Mouse (Mus musculus) stomach, embryonic 16.5 days (tissue): Measurements from ENCODE around the gene Nell1. TPM values are rescaled to one million over a fixed set of nuclear protein-coding genes. Genes with fewer than 3 reads are reported as not detected.
A peak's percentile ranks its signal among the peaks of the same experiment; 100 is the strongest.

Experiments used
- ATAC-seq: fragments of 200-750 bp; cut with Nextera tagmentation; 2 replicates; pipeline ENCODE4 v1.8.0; 2017; ENCODE audit warnings: moderate number of reproducible peaks, moderate TSS enrichment; ENCODE audit not compliant: insufficient read depth, low FRiP score
- H3K27ac ChIP-seq: fragments of 300-500 bp; sonication (generic); 2 replicates; pipeline ENCODE4 v1.5.1; 2014; ENCODE audit warnings: low read length
- H3K27me3 ChIP-seq: fragments of 300-500 bp; sonication (generic); 2 replicates; pipeline ENCODE4 v1.6.1; 2014; ENCODE audit warnings: low read length, control low read depth, mixed read lengths; ENCODE audit not compliant: control insufficient read depth, insufficient read depth
- H3K36me3 ChIP-seq: fragments of 300-500 bp; sonication (generic); 2 replicates; pipeline ENCODE4 v1.6.1; 2014; ENCODE audit warnings: low read length; ENCODE audit not compliant: control insufficient read depth, insufficient read depth
- H3K4me1 ChIP-seq: fragments of 300-500 bp; sonication (generic); 2 replicates; pipeline ENCODE4 v1.6.1; 2014; ENCODE audit warnings: low read length, control low read depth, mixed read lengths; ENCODE audit not compliant: control insufficient read depth, insufficient read depth
- H3K4me2 ChIP-seq: fragments of 300-500 bp; sonication (generic); 2 replicates; pipeline ENCODE4 v1.6.1; 2014; ENCODE audit warnings: low read depth, low read length, mixed read lengths
- H3K4me3 ChIP-seq: fragments of 300-500 bp; sonication (generic); replicated peaks from 2 replicates; pipeline ENCODE4 v1.5.1; 2014; ENCODE audit warnings: mild to moderate bottlenecking, low read length
- H3K9ac ChIP-seq: fragments of 300-500 bp; sonication (generic); 2 replicates; pipeline ENCODE4 v1.6.1; 2014; ENCODE audit warnings: low read length
- H3K9me3 ChIP-seq: fragments of 300-500 bp; sonication (generic); replicated peaks from 2 replicates; pipeline ENCODE4 v1.6.1; 2016; ENCODE audit warnings: low read length, control low read depth; ENCODE audit not compliant: control insufficient read depth
- WGBS: fragments of 180-500 bp; shearing (Covaris S2); extraction: QIAGEN DNeasy Blood & Tissue Kit; methylation state at CpG from one replicate; pipeline ENCODE4 v1.1.7; 2014; 5-methylcytosine and 5-hydroxymethylcytosine counted together
- polyA plus RNA-seq: library from polyadenylated mRNA; unstranded; fragments of >200 nt; fragmentation: Nextera tagmentation; extraction: Ambion mirVana; gene quantifications from 2 replicates; pipeline ENCODE4 v1.2.1, GENCODE M21; 2015

Gene Nell1
- polyA plus RNA-seq, 1 experiment from 2014 or later, result 4.6 TPM

- no peak overlapping the region for H3K4me3 ChIP-seq
- no peak overlapping the region for H3K4me2 ChIP-seq
Observed at GRCm38 (mm10) chr7:50422422-50423195, 447.9 kb downstream of the Nell1 start.

GRCm38 (mm10) chr7:50429725-50430124 lies 455.1 kb downstream of the Nell1 start:
- 70% methylated on average over 5 of the region's 5 CpGs for WGBS
- Histone ChIP-seq H3K4me2 (no peak overlapping the region), H3K27ac (no peak overlapping the region), H3K4me1 (no peaks in the 10 kb centered on the region), H3K9me3 (no peaks in the 10 kb centered on the region), H3K36me3 (no peaks in the 10 kb centered on the region), H3K27me3 (no peaks in the 10 kb centered on the region), H3K9ac (no peak overlapping the region), H3K4me3 (no peak overlapping the region)
- peak; percentile 72; the same call in 1 of the 2 replicates for ATAC-seq

More at GRCm38 (mm10) chr7:50422422-50423195, 447.9 kb downstream of the Nell1 start:
- Histone ChIP-seq H3K36me3 (no peaks in the 10 kb centered on the region), H3K9ac (no peak overlapping the region), H3K27ac (no peak overlapping the region), H3K4me1 (no peaks in the 10 kb centered on the region), H3K9me3 (no peaks in the 10 kb centered on the region), H3K27me3 (no peaks in the 10 kb centered on the region)
- WGBS, result 66% methylated on average over 1 of the region's 1 CpGs
- ATAC-seq, result no peak

DNA sequence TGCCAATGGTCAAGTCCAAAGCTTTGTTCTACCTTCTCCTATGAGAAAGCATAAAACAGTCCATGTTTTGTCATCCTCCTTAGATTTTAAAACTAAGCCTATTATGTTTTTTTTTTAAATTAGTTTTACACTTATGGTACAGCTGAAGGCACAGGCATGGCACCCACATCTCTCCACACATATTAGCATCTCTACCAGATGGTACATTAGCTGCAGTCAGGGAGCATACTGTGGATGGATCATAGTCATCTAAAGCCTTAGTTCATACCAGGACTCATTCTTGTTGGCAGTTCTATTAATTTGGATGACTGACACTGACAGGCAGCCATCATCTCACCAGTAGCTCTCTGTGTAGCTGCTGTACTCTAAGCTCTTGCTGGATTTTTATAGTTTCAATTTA lies 466.6 kb downstream of the Nell1 start:
- H3K9me3 ChIP-seq, result no peaks in the 10 kb centered on the region
- H3K27me3 ChIP-seq, result no peaks in the 10 kb centered on the region
- no peak for ATAC-seq
- no peak overlapping the region for H3K9ac ChIP-seq
- H3K4me3 ChIP-seq, result no peak overlapping the region
- H3K27ac ChIP-seq, result no peak overlapping the region
- no peak overlapping the region for H3K4me2 ChIP-seq
- no peaks in the 10 kb centered on the region for H3K36me3 ChIP-seq
- H3K4me1 ChIP-seq, result no peaks in the 10 kb centered on the region

- H3K4me3 ChIP-seq, result no peak overlapping the region
Observed at GRCm38 (mm10) chr7:50447316-50447715, 472.7 kb downstream of the Nell1 start.

DNA sequence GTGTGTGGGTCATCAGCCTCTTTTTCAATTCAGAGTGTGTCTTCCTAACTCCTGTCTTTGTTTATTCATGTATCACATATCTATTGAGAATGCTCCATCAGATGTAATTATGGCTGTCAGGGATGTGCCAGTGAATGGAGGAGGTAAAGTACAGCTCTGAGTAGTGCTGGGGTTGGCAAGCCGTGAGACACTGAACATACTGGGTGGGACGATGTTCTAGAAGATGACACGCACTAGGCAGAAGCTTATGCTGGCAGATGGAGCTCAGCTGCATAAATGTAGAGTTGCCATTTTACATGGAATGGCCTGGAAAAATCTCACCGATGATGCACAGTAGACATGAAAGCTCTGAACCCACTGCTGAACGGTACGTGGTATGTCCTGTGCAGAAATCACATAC lies 493.1 kb downstream of the Nell1 start:
- Histone ChIP-seq H3K9me3 (no peaks in the 10 kb centered on the region), H3K27ac (no peak overlapping the region), H3K4me3 (no peak overlapping the region), H3K36me3 (no peaks in the 10 kb centered on the region), H3K27me3 (no peaks in the 10 kb centered on the region), H3K4me2 (no peak overlapping the region), H3K9ac (no peak overlapping the region), H3K4me1 (no peaks in the 10 kb centered on the region)
- 90% methylated on average over 6 of the region's 6 CpGs for WGBS
- no peak for ATAC-seq

More at GRCm38 (mm10) chr7:50447316-50447715, 472.7 kb downstream of the Nell1 start:
- ATAC-seq, result no peak
- H3K4me2 ChIP-seq, result no peak overlapping the region
- no peaks in the 10 kb centered on the region for H3K4me1 ChIP-seq
- no peaks in the 10 kb centered on the region for H3K27me3 ChIP-seq
- H3K36me3 ChIP-seq, result no peaks in the 10 kb centered on the region
- H3K27ac ChIP-seq, result no peak overlapping the region
- WGBS, result 78% methylated on average over 4 of the region's 4 CpGs
- no peak overlapping the region for H3K9ac ChIP-seq
- H3K9me3 ChIP-seq, result no peaks in the 10 kb centered on the region

DNA sequence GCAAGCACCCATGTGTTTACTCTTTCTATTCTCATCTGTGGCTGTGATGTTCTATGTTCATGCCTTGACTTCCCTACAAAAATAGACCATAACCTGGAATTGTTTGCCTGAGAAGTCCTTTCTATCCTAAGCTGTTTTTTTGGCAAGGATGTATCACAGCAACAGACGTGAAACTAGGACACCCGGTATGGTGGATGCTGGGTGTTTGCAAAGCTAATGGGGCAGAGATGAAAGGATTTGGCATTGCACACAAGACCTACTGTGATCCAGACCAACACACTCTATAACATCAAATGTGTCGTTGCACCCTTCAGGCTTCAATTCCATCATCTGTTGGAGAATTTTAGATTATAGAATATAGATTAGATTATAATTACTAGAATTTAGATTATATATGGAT lies 495.9 kb downstream of the Nell1 start:
- Histone ChIP-seq H3K4me3 (no peak overlapping the region), H3K9me3 (no peaks in the 10 kb centered on the region), H3K4me1 (no peaks in the 10 kb centered on the region), H3K9ac (no peak overlapping the region), H3K4me2 (no peak overlapping the region), H3K27me3 (no peaks in the 10 kb centered on the region), H3K36me3 (no peaks in the 10 kb centered on the region), H3K27ac (no peak overlapping the region)
- ATAC-seq, result no peak
- 81% methylated on average over 3 of the region's 3 CpGs for WGBS

GRCm38 (mm10) chr7:50482011-50482410 lies 507.3 kb downstream of the Nell1 start:
- Histone ChIP-seq H3K4me2 (no peak overlapping the region), H3K4me3 (no peak overlapping the region), H3K4me1 (no peaks in the 10 kb centered on the region), H3K27me3 (no peaks in the 10 kb centered on the region), H3K9ac (no peak overlapping the region), H3K36me3 (no peaks in the 10 kb centered on the region), H3K9me3 (no peaks in the 10 kb centered on the region), H3K27ac (no peak overlapping the region)
- WGBS, result 75% methylated on average over 4 of the region's 4 CpGs
- ATAC-seq, result no peak

GRCm38 (mm10) chr7:50485304-50485703 lies 510.6 kb downstream of the Nell1 start:
- no peak for ATAC-seq
- no peaks in the 10 kb centered on the region for H3K27me3 ChIP-seq
- H3K36me3 ChIP-seq, result no peaks in the 10 kb centered on the region
- H3K27ac ChIP-seq, result no peak overlapping the region
- no peaks in the 10 kb centered on the region for H3K9me3 ChIP-seq
- WGBS, result 43% methylated on average over 1 of the region's 1 CpGs
- H3K4me1 ChIP-seq, result no peaks in the 10 kb centered on the region
- H3K4me2 ChIP-seq, result no peak overlapping the region
- H3K4me3 ChIP-seq, result no peak overlapping the region
- H3K9ac ChIP-seq, result no peak overlapping the region

DNA sequence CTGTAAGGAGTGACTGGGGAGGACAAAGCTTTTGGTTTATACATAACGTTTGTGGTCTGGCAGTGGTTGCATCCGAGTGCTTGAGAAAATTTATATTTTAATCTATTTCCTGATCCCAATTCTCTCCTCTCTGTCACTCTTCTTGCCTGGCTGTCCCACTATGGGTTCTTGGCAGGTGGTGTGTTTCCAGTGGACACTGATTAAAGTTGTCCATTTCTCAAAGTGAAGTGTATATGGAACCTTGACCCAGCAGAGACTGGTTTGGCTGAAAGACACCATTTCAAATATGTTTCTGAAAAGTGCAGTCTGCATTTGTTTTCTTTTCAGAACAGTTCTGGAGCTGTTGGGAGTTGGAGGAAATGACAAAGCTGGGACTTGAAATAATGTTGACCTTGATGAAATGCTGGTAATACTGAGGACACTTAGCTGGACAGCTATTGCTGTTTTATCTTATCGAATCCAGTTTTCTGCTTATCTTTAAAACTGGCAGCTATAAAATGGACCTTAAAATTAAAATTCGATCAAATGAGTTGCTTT lies 512.3 kb downstream of the Nell1 start:
- Histone ChIP-seq H3K4me3 (no peak overlapping the region), H3K36me3 (no peaks in the 10 kb centered on the region), H3K4me1 (no peaks in the 10 kb centered on the region), H3K27ac (no peak overlapping the region), H3K9ac (no peak overlapping the region), H3K9me3 (no peaks in the 10 kb centered on the region), H3K4me2 (no peak overlapping the region), H3K27me3 (no peaks in the 10 kb centered on the region)
- peak; percentile 40; the same call in 1 of the 2 replicates for ATAC-seq
- WGBS, result 55% methylated on average over 4 of the region's 4 CpGs
